Mouse (Mus musculus): ENCODE data around the gene Klhdc10. TPM values are rescaled to one million over a fixed set of nuclear protein-coding genes. Genes with fewer than 3 reads are reported as not detected.
"Not testable (repeated sequence)": the region's sequence is repeated elsewhere in the genome, so short reads cannot be mapped to it uniquely, and the experiment has no call there.

Klhdc10 gene
- polyA plus RNA-seq, 1 experiment from 2014 or later = 35.6 TPM

DNA sequence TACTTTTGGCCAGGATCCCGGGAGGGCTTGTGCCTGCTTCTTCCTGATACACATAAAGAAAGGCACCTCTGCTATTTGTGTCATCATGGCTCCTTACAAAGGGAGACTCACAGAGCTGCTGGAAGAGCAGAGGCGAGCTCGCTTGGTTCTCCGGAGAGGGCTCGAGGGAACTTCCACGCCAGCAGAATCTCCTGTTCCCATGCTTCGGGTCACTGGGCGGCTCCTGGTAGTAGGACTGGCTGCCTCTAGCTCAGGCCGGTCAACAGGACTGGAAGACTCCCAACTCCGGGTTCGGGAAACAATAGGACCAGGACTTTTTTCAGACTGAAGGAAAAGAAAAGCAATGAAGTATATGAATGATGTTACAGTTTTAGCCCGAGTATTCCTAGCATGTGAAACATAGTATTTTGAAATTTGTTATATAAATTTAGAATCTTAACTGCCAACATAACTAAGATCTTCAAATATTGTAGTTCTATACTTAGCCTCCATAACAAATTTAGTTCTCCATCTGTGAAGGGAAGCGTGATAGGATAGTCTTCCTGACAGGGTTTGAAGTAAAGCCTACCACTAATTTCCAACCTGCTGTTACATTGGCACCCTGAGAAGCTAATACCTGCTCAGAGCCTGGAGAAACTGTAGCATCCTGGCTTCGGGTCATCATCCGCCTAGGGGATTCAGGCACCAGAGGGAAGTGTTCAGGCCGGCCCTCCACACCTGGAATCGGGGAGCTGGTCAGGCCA, 28.9 kb upstream of the Klhdc10 start:
- Histone ChIP-seq H3K27ac (no peak overlapping the region), H3K9ac (replicated peaks) (no peak overlapping the region), H3K36me3 (peaks cover 94% of the 10 kb centered on the region), H3K4me2 (replicated peaks) (no peak overlapping the region), H3K27me3 (no peaks in the 10 kb centered on the region), H3K4me1 (replicated peaks) (0 out of 2 replicates have a peak, but pooled peaks cover 2% of the 10 kb centered on the region), H3K9me3 (no peaks in the 10 kb centered on the region), H3K4me3 (replicated peaks) (no peak overlapping the region)
- no peak for ATAC-seq
- WGBS = 96% methylated on average over 17 of the region's 17 CpGs

DNA sequence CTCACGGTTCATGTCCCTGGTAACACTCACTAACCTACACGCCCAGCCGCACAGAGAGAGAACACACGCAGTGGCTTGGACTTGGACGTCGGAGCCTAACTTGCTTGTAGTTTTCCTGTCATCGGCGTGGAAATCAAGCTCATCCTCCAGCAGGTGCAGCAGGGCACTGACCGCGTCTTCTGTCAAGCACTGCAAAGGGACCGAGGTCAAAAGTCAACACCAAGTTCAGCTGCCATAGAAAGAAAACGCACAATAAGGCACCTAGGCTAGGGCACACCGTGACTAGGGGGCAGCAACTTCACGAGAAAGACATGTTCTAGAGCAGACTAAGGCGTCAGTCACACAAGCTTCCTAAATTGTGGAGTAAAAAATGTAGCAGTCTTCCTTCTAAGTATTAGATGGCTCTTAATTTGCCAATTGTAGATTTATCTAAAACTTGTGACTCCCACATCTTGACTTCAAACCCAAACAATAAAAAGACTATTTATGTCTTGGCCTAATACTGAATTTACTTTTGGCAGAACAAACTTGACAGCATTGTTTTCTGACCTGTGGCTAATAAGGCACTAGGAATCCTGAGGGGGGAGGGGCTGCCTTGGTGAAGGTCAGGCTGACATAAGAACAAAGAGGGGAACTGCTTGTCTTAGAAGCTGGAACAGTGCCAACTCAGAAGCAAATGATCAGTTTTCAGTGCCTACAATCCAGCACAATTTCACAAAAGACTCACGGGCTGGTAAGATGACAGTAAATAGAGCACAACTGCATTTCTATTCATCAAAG, 26.7 kb upstream of the Klhdc10 start:
- 0 out of 2 replicates have a peak, but pooled peaks cover 2% of the 10 kb centered on the region for H3K4me1 ChIP-seq (replicated peaks)
- WGBS = 86% methylated on average over 16 of the region's 16 CpGs
- no peaks in the 10 kb centered on the region for H3K9me3 ChIP-seq
- H3K9ac ChIP-seq (replicated peaks) = no peak overlapping the region
- H3K4me2 ChIP-seq (replicated peaks) = no peak overlapping the region
- no peak overlapping the region for H3K4me3 ChIP-seq (replicated peaks)
- H3K27ac ChIP-seq = no peak overlapping the region
- no peaks in the 10 kb centered on the region for H3K27me3 ChIP-seq
- ATAC-seq = no peak
- peaks cover 91% of the 10 kb centered on the region for H3K36me3 ChIP-seq

DNA sequence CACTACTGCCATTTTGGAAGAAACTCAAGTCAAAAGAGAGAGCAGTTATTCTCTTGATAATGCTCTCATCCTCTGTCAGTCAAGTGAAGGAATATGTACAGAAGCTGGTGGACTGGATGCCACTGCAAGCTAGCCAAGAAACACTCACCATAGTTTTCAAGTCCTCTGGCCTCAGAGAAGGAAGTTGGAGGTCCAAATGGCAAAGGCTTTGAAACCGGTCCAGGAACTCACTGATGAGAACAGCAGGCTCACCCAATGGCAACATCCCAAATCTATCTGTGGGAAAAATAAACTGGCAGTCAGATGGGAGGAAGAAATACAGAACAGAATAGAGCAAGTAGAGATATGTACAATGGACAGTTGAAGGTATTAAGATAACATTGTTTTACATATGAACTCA, 25.9 kb upstream of the Klhdc10 start:
- ATAC-seq = no peak
- 0 out of 2 replicates have a peak, but pooled peaks cover 2% of the 10 kb centered on the region for H3K4me1 ChIP-seq (replicated peaks)
- WGBS = 90% methylated on average over 1 of the region's 1 CpGs
- H3K27ac ChIP-seq = no peak overlapping the region
- H3K9me3 ChIP-seq = no peaks in the 10 kb centered on the region
- peaks cover 91% of the 10 kb centered on the region for H3K36me3 ChIP-seq
- no peak overlapping the region for H3K9ac ChIP-seq (replicated peaks)
- no peak overlapping the region for H3K4me2 ChIP-seq (replicated peaks)
- no peaks in the 10 kb centered on the region for H3K27me3 ChIP-seq
- H3K4me3 ChIP-seq (replicated peaks) = no peak overlapping the region

DNA sequence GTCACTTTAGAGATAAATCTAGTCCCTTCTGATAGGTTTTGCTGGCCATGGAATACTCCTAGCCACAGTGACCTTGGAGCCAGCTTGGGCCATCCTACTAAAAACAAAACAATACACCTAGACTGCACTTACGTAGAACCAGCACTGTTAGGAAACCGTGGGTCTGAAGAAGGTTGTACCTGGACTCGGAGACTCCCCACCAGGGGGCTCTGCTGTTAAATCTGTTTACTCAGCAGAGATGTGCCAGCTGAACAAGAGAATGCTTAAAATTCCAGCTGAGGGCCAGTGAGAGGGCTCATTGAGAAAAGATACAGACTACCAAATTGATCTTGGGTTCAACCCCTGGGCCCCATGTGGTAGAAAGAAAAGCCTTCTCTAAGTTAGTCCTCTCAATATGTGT, 20.6 kb upstream of the Klhdc10 start:
- peaks cover 87% of the 10 kb centered on the region for H3K36me3 ChIP-seq
- no peaks in the 10 kb centered on the region for H3K9me3 ChIP-seq
- H3K27me3 ChIP-seq = no peaks in the 10 kb centered on the region
- WGBS = 65% methylated on average over 3 of the region's 3 CpGs
- no peaks in the 10 kb centered on the region for H3K4me1 ChIP-seq (replicated peaks)
- no peak overlapping the region for H3K4me2 ChIP-seq (replicated peaks)
- no peak overlapping the region for H3K9ac ChIP-seq (replicated peaks)
- ATAC-seq = no peak
- no peak overlapping the region for H3K27ac ChIP-seq
- H3K4me3 ChIP-seq (replicated peaks) = no peak overlapping the region

DNA sequence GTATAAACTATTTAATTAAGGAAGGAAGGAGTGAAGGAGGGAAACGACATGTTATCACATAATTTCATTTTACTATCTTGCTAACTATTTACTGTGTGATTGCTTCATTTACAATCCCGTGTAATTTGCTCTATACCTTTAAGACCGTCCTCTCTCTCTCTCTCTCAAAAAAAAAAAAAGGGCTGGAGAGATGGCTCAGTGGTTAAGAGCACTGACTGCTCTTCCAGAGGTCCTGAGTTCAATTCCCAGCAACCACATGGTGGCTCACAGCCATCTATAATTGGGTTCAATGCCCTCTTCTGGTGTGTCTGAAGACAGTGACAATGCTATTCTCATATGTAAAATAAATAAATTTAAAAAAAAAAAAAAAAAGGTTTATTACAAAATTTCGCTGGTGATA, 11.4 kb upstream of the Klhdc10 start:
- not testable (repeated sequence) for H3K4me1 ChIP-seq (replicated peaks); H3K27ac ChIP-seq; H3K9me3 ChIP-seq; H3K27me3 ChIP-seq
- WGBS = 35% methylated on average over 4 of the region's 4 CpGs
- peak; percentile 37 for ATAC-seq
- H3K4me3 ChIP-seq (replicated peaks) = peak overlapping the region; percentile 82
- peak overlapping the region; percentile 58 for H3K4me2 ChIP-seq (replicated peaks)
- H3K36me3 ChIP-seq = peaks cover 18% of the 10 kb centered on the region
- peak overlapping the region; percentile 80 for H3K9ac ChIP-seq (replicated peaks)

DNA sequence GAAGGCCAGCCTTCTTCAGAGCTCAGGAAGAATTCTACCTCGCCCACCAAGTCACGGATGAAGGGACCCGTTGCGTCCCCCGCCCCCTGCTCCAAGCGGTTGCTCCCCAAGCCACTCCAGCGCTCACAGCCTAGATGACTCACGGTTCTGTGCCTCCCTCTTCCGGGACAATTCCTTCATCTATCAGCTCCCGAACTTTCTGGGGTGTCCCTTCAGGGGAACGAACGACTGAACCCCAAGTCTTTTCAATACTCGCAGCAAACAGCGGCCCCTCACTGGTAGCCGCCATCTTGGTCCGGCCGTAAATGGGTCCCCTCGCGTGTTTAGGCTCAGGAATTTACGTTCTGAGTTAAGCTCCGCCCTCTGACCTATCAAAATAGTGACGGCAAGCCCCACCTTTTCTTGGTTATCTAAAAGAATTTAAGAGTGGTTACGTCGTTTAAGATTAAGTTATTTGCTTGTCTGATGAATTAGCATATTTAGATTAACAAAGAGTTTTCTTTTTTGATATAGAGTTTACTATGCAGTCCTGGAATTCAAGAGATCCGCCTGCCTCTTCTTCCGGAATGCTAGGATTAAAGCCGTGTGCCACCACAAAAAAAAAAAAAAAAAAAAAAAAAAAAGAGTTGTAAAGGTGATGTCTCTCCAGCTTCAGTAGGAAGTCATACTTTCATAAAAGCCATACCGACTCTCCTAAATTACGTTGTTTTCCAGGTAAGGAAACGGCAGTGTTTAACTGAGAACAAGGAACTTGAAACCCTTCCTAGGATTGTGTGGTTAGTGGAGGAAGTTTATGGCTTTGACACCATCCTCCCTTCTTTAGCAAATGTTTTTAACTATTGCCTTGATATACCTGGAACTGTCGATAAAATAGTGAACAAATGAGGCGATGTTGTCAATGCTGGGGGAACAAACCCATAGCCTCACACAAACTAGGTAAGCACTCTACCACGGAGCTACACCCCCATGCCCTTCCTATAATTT, 10.7 kb upstream of the Klhdc10 start, which contains the start of gene Zc3hc1:
TSS of gene Zc3hc1 (minus strand) at position 315 of the 984 bp plus-strand sequence.
- peak within 1 kb of the TSS; percentile 60; the same call in 1 of the 2 replicates for H3K27ac ChIP-seq
- peak within 1 kb of the TSS; percentile 80 for H3K9ac ChIP-seq (replicated peaks)
- WGBS = 17% methylated on average over 33 of the region's 33 CpGs
- ATAC-seq = peak; percentile 89
- H3K27me3 ChIP-seq = no peaks in the 10 kb centered on the region
- peaks cover 7% of the 10 kb centered on the region for H3K4me1 ChIP-seq (replicated peaks)
- peak within 1 kb of the TSS; percentile 82 for H3K4me3 ChIP-seq (replicated peaks)
- H3K36me3 ChIP-seq = peaks cover 11% of the 10 kb centered on the region
- peak within 1 kb of the TSS; percentile 58 for H3K4me2 ChIP-seq (replicated peaks)
- H3K9me3 ChIP-seq = no peaks in the 10 kb centered on the region

DNA sequence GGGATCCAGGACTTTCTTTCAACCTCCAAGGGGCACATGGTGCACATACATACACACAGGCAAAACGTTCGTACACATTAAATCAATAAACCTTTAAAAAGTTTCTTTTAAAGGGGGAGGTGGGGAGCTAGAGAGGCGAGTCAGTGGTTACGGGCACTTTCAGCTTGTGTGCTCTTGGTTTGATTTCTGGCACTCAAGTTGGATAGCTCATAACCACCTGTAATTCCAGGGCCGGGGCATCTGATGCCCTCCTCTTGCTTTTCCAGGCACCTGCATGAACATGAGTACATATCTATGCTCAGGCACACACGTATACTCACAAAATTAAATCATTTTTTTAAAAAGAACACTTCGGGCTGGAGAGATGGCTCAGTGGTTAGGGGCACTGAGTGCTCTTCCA, 9.7 kb upstream of the Klhdc10 start:
- Histone ChIP-seq H3K4me1 (replicated peaks) (peaks cover 7% of the 10 kb centered on the region), H3K4me3 (replicated peaks) (no peak overlapping the region), H3K36me3 (peaks cover 2% of the 10 kb centered on the region; the same call in 1 of the 2 replicates), H3K27me3 (no peaks in the 10 kb centered on the region), H3K9me3 (no peaks in the 10 kb centered on the region), H3K27ac (no peak overlapping the region), H3K4me2 (replicated peaks) (no peak overlapping the region), H3K9ac (replicated peaks) (no peak overlapping the region)
- WGBS = 92% methylated on average over 7 of the region's 7 CpGs
- no peak for ATAC-seq

DNA sequence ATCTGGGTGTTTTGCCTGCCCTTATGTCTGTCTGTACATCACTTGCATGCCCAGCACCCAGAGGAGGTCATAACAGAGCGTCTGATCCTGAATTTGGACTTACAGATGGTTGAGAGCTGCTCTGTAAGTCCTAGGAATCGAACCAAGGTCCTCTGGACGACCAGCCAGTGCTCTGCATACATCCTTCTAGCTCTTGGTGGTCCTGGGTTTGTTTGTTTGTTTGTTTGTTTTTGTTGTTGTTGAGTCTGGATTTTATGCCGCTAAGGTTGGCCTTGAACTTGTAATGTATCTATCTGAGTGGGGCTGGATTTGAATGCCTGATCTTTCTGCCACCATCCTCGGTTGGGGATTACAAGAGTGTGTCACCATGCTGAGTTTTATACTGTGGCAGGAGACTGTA, 1.5 kb upstream of the Klhdc10 start:
- H3K36me3 ChIP-seq = no peaks in the 10 kb centered on the region
- no peak overlapping the region for H3K9ac ChIP-seq (replicated peaks)
- WGBS = 90% methylated on average over 5 of the region's 5 CpGs
- no peaks in the 10 kb centered on the region for H3K27me3 ChIP-seq
- H3K27ac ChIP-seq = peak overlapping the region; percentile 98
- H3K4me1 ChIP-seq (replicated peaks) = peaks cover 17% of the 10 kb centered on the region
- H3K4me2 ChIP-seq (replicated peaks) = peak overlapping the region; percentile 51
- peak overlapping the region; percentile 93; the same call in 1 of the 2 replicates for H3K4me3 ChIP-seq (replicated peaks)
- ATAC-seq = no peak
- no peaks in the 10 kb centered on the region for H3K9me3 ChIP-seq

DNA sequence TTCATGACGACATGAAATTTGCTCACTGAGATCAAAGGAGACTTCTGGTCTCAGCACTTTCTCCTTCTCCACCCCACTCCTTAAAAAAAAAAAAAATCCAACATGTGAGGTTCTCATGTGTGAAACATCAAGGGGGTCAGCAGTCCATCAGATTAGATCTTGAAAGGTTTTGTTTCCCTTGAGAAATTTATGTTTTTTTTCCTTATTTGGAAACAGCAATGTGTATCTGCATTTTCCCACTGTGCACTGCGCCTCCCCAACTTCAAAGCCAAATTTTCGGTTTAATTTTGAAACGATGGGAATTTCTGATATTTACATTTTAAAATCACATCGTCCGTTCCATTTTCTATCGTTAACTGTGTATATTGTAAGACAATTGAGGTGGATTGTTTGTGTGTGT, 952 bp upstream of the Klhdc10 start:
- ATAC-seq = no peak
- Histone ChIP-seq H3K27me3 (no peaks in the 10 kb centered on the region), H3K27ac (peak overlapping the region; percentile 98), H3K4me3 (replicated peaks) (peak overlapping the region; percentile 93), H3K9ac (replicated peaks) (peak overlapping the region; percentile 68), H3K4me2 (replicated peaks) (peak overlapping the region; percentile 51), H3K36me3 (no peaks in the 10 kb centered on the region), H3K9me3 (no peaks in the 10 kb centered on the region), H3K4me1 (replicated peaks) (peaks cover 17% of the 10 kb centered on the region)
- 7% methylated on average over 7 of the region's 7 CpGs for WGBS

DNA sequence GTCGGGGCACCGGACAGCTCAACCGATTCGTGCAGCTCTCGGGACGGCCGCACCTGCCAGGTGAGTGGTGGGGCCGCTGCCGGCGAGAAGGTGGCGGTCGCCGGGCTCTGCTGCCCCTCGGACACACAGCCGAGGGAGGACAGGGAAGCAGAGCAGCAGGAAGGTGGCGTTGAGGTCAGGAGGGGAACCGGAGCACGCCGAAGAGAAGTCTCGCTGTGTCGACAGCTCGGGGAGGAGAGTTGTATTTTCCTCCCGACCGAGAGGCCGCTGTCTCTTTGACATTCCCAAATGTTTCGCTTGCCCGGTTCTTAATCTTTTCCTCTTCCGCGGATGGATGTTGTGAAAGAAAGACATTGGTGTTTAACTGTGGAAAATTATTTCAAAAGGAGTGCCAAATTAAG, 423 bp downstream of the Klhdc10 start:
- no peaks in the 10 kb centered on the region for H3K9me3 ChIP-seq
- H3K4me1 ChIP-seq (replicated peaks) = peaks cover 17% of the 10 kb centered on the region
- H3K4me3 ChIP-seq (replicated peaks) = peak overlapping the region; percentile 93
- H3K4me2 ChIP-seq (replicated peaks) = peak overlapping the region; percentile 60
- no peaks in the 10 kb centered on the region for H3K36me3 ChIP-seq
- WGBS = 0% methylated on average over 29 of the region's 29 CpGs
- H3K27me3 ChIP-seq = no peaks in the 10 kb centered on the region
- peak overlapping the region; percentile 93 for H3K27ac ChIP-seq
- ATAC-seq = peak; percentile 55
- peak overlapping the region; percentile 94 for H3K9ac ChIP-seq (replicated peaks)

DNA sequence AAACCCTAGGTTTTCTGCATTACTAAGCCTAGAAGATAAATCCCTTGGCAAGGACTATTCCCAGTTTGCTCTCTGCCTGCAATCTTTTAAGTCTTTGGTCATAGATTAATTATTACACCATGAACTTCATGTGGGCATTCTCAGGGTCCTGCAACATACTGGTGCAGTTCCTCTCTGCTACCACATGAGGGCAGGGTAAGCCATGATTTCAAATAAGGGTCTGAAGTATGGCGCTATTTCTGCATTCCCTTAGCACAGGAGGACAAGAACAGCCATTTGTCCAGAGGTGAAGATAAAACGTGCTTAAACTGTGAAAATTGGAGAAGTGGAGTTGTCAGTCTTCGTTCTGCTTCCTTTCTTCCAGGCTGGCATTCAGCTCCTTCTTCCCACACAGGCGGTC, 1.8 kb downstream of the Klhdc10 start:
- H3K4me3 ChIP-seq (replicated peaks) = peak overlapping the region; percentile 33
- no peaks in the 10 kb centered on the region for H3K36me3 ChIP-seq
- H3K9me3 ChIP-seq = no peaks in the 10 kb centered on the region
- peaks cover 17% of the 10 kb centered on the region for H3K4me1 ChIP-seq (replicated peaks)
- peak overlapping the region; percentile 57 for H3K4me2 ChIP-seq (replicated peaks)
- H3K9ac ChIP-seq (replicated peaks) = peak overlapping the region; percentile 52; the same call in 1 of the 2 replicates
- H3K27me3 ChIP-seq = no peaks in the 10 kb centered on the region
- no peak for ATAC-seq
- WGBS = 17% methylated on average over 4 of the region's 4 CpGs
- H3K27ac ChIP-seq = peak overlapping the region; percentile 58; the same call in 1 of the 2 replicates
